Mouse (Mus musculus) cortical plate, adult 2 months (tissue): ENCODE results near the gene Lin7c.

Source experiments
- CTCF ChIP-seq: fragments of 200-500 bp; IDR thresholded peaks from 2 replicates; pipeline ENCODE4 v1.5.1; 2011; ENCODE audit warnings: mild to moderate bottlenecking, control low read depth, low read length; ENCODE audit not compliant: insufficient read depth; ENCODE audit errors: extremely low read depth
- POLR2A ChIP-seq: fragments of 200-500 bp; IDR thresholded peaks from 2 replicates; pipeline ENCODE4 v1.6.1; 2011; ENCODE audit warnings: mild to moderate bottlenecking, low read length, control low read depth; ENCODE audit not compliant: insufficient read depth; ENCODE audit errors: extremely low read depth

- TF ChIP-seq CTCF = no peak
- TF ChIP-seq POLR2A = no peak
Measured at GRCm38 (mm10) chr2:109934086-109934485, 43.4 kb downstream of the Lin7c start.
